Mouse (Mus musculus) MEL (cell line): ENCODE results near the gene Tle4. TPM values are rescaled to one million over a fixed set of nuclear protein-coding genes. Genes with fewer than 3 reads are reported as not detected.

ENCODE experiments used
- DNase-seq: peaks from one replicate; pipeline ENCODE4 v3.0.0; 2011; ENCODE audit warnings: low read depth, low spot score
- H3K27ac ChIP-seq: 2 replicates; pipeline ENCODE4 v1.5.1; 2012; ENCODE audit warnings: low read depth, mild to moderate bottlenecking, control low read depth, low read length, moderate library complexity; ENCODE audit not compliant: control insufficient read depth
- H3K27me3 ChIP-seq, 2 experiments: fragments of 150-350 bp in 1 of 2; sonication (generic) in 1 of 2; 2 replicates each; pipeline ENCODE4 v1.6.1; 2012; ENCODE audit warnings: low read length in 2 of 2, mild to moderate bottlenecking in 2 of 2, improper control_type of control experiment in 1 of 2, moderate library complexity in 1 of 2; ENCODE audit not compliant: insufficient read depth in 2 of 2, control insufficient read depth in 1 of 2
- H3K36me3 ChIP-seq, 2 experiments: 2 replicates each; pipeline ENCODE4 v1.6.1; 2012 to 2014; ENCODE audit warnings: low read length in 2 of 2, improper control_type of control experiment in 1 of 2, inconsistent platforms in 1 of 2, mild to moderate bottlenecking in 1 of 2; ENCODE audit not compliant: insufficient read depth in 2 of 2, control insufficient read depth in 1 of 2
- H3K4me1 ChIP-seq, 2 experiments: fragments of 150-350 bp in 1 of 2; sonication (generic) in 1 of 2; 2 replicates each; pipeline ENCODE4 v1.6.1; 2012; ENCODE audit warnings: low read length in 2 of 2, improper control_type of control experiment in 1 of 2, mild to moderate bottlenecking in 1 of 2; ENCODE audit not compliant: insufficient read depth in 2 of 2, control insufficient read depth in 1 of 2
- H3K4me3 ChIP-seq, 2 experiments: fragments of 150-350 bp in 1 of 2; sonication (generic) in 1 of 2; 2 replicates each; pipeline ENCODE4 v1.5.1; 2012; ENCODE audit warnings: low read depth in 2 of 2, low read length in 2 of 2, mild to moderate bottlenecking in 2 of 2, moderate library complexity in 2 of 2, control low read depth in 1 of 2, improper control_type of control experiment in 1 of 2; ENCODE audit not compliant: control insufficient read depth in 1 of 2, insufficient read depth in 1 of 2
- H3K79me2 ChIP-seq: 2 replicates; pipeline ENCODE4 v1.6.1; 2012; ENCODE audit warnings: mild to moderate bottlenecking, low read length, moderate library complexity; ENCODE audit not compliant: control insufficient read depth, poor library complexity, insufficient read depth
- H3K9ac ChIP-seq: 2 replicates; pipeline ENCODE4 v1.6.1; 2012; ENCODE audit warnings: low read depth, mild to moderate bottlenecking, control low read depth, low read length, moderate library complexity; ENCODE audit not compliant: control insufficient read depth, poor library complexity, severe bottlenecking
- H3K9me3 ChIP-seq: fragments of 150-350 bp; sonication (generic); replicated peaks from 2 replicates; pipeline ENCODE4 v1.6.1; 2012; ENCODE audit warnings: mild to moderate bottlenecking, low read length, improper control_type of control experiment, moderate library complexity; ENCODE audit not compliant: insufficient read depth
- CHD1 ChIP-seq: IDR thresholded peaks from 2 replicates; pipeline ENCODE4 v1.6.1; 2012; ENCODE audit warnings: low read depth, mild to moderate bottlenecking, inconsistent platforms, low read length, improper control_type of control experiment
- CTCF ChIP-seq, 3 experiments: IDR thresholded peaks in 2 of 3; conservative IDR thresholded peaks in 1 of 3; 2 replicates each; pipeline ENCODE4 v1.5.1; 2011 to 2012; ENCODE audit warnings: low read length in 3 of 3, low read depth in 2 of 3, mild to moderate bottlenecking in 2 of 3, improper control_type of control experiment in 1 of 3, inconsistent platforms in 1 of 3, mixed read lengths in 1 of 3, moderate library complexity in 1 of 3; ENCODE audit not compliant: control insufficient read depth in 1 of 3, insufficient read depth in 1 of 3, poor library complexity in 1 of 3, severe bottlenecking in 1 of 3
- E2F4 ChIP-seq: IDR thresholded peaks from 2 replicates; pipeline ENCODE4 v1.6.1; 2011; ENCODE audit warnings: low read depth, low read length, improper control_type of control experiment, borderline replicate concordance
- ELF1 ChIP-seq: IDR thresholded peaks from 2 replicates; pipeline ENCODE4 v1.6.1; 2014; ENCODE audit warnings: low read depth, mild to moderate bottlenecking, inconsistent platforms, low read length, improper control_type of control experiment, moderate library complexity
- EP300 ChIP-seq, 2 experiments: IDR thresholded peaks; 2 replicates each; pipeline ENCODE4 v1.6.1; 2011; ENCODE audit warnings: improper control_type of control experiment in 2 of 2, low read length in 2 of 2, low read depth in 1 of 2, mild to moderate bottlenecking in 1 of 2
- GABPA ChIP-seq: IDR thresholded peaks from 2 replicates; pipeline ENCODE4 v1.6.1; 2012; ENCODE audit warnings: low read depth, mild to moderate bottlenecking, inconsistent platforms, low read length, improper control_type of control experiment, moderate library complexity
- GATA1 ChIP-seq: IDR thresholded peaks from 2 replicates; pipeline ENCODE4 v1.6.1; 2011; ENCODE audit warnings: low read depth, low read length, improper control_type of control experiment
- JUND ChIP-seq: IDR thresholded peaks from 2 replicates; pipeline ENCODE4 v1.6.1; 2011; ENCODE audit warnings: low read depth, mild to moderate bottlenecking, improper control_type of control experiment, low read length
- KAT2A ChIP-seq: conservative IDR thresholded peaks from 2 replicates; pipeline ENCODE4 v1.6.1; 2012; ENCODE audit warnings: low read depth, low read length, improper control_type of control experiment, inconsistent platforms
- MAX ChIP-seq: IDR thresholded peaks from 2 replicates; pipeline ENCODE4 v1.6.1; 2011; ENCODE audit warnings: low read length, improper control_type of control experiment
- MAZ ChIP-seq: IDR thresholded peaks from 2 replicates; pipeline ENCODE4 v1.6.1; 2012; ENCODE audit warnings: low read depth, mild to moderate bottlenecking, inconsistent platforms, low read length, improper control_type of control experiment
- MEF2A ChIP-seq: IDR thresholded peaks from 2 replicates; pipeline ENCODE4 v1.6.1; 2014; ENCODE audit warnings: low read depth, mild to moderate bottlenecking, inconsistent platforms, low read length, improper control_type of control experiment; ENCODE audit not compliant: poor library complexity, insufficient replicate concordance, severe bottlenecking; ENCODE audit errors: extremely low read depth
- MXI1 ChIP-seq: IDR thresholded peaks from 2 replicates; pipeline ENCODE4 v1.6.1; 2011; ENCODE audit warnings: mild to moderate bottlenecking, low read depth, low read length, improper control_type of control experiment
- NELFE ChIP-seq: IDR thresholded peaks from 2 replicates; pipeline ENCODE4 v1.6.1; 2011; ENCODE audit warnings: low read depth, low read length, improper control_type of control experiment
- NRF1 ChIP-seq: IDR thresholded peaks from 2 replicates; pipeline ENCODE4 v1.6.1; 2014; ENCODE audit warnings: low read depth, mild to moderate bottlenecking, inconsistent platforms, low read length, improper control_type of control experiment, moderate library complexity; ENCODE audit not compliant: poor library complexity, insufficient read depth, severe bottlenecking
- POLR2A ChIP-seq, 2 experiments: IDR thresholded peaks; 2 replicates each; pipeline ENCODE4 v1.6.1; 2011 to 2012; ENCODE audit warnings: low read length in 2 of 2, mild to moderate bottlenecking in 2 of 2, control low read depth in 1 of 2, improper control_type of control experiment in 1 of 2, low read depth in 1 of 2, moderate library complexity in 1 of 2; ENCODE audit not compliant: control insufficient read depth in 1 of 2, insufficient read depth in 1 of 2, poor library complexity in 1 of 2
- POLR2AphosphoS5 ChIP-seq: IDR thresholded peaks from 2 replicates; pipeline ENCODE4 v1.6.1; 2012; ENCODE audit warnings: low read depth, borderline replicate concordance, mild to moderate bottlenecking, inconsistent platforms, low read length, moderate library complexity, mixed read lengths
- RAD21 ChIP-seq: IDR thresholded peaks from 2 replicates; pipeline ENCODE4 v1.6.1; 2011; ENCODE audit warnings: mild to moderate bottlenecking, low read depth, low read length, improper control_type of control experiment
- SIN3A ChIP-seq: IDR thresholded peaks from 2 replicates; pipeline ENCODE4 v1.6.1; 2012; ENCODE audit warnings: low read length, improper control_type of control experiment, inconsistent platforms
- TBP ChIP-seq: IDR thresholded peaks from 2 replicates; pipeline ENCODE4 v1.8.0; 2011; ENCODE audit warnings: low read depth, low read length, improper control_type of control experiment
- UBTF ChIP-seq: IDR thresholded peaks from 2 replicates; pipeline ENCODE4 v1.6.1; 2012; ENCODE audit warnings: low read depth, mild to moderate bottlenecking, inconsistent platforms, low read length, improper control_type of control experiment, moderate library complexity, borderline replicate concordance; ENCODE audit not compliant: insufficient read depth
- ZC3H11A ChIP-seq: IDR thresholded peaks from 2 replicates; pipeline ENCODE4 v1.6.1; 2012; ENCODE audit warnings: low read depth, mild to moderate bottlenecking, inconsistent platforms, low read length, improper control_type of control experiment
- ZKSCAN1 ChIP-seq: IDR thresholded peaks from 2 replicates; pipeline ENCODE4 v1.6.1; 2012; ENCODE audit warnings: low read depth, mild to moderate bottlenecking, inconsistent platforms, low read length, improper control_type of control experiment, moderate library complexity
- ZMIZ1 ChIP-seq: IDR thresholded peaks from 2 replicates; pipeline ENCODE4 v1.6.1; 2012; ENCODE audit warnings: low read depth, mild to moderate bottlenecking, inconsistent platforms, low read length, improper control_type of control experiment, moderate library complexity
- ZNF384 ChIP-seq: IDR thresholded peaks from 2 replicates; pipeline ENCODE4 v1.6.1; 2012; ENCODE audit warnings: low read depth, mild to moderate bottlenecking, inconsistent platforms, low read length, improper control_type of control experiment
- polyA plus RNA-seq, 2 experiments: library from polyadenylated mRNA; stranded (reverse) in 1 of 2; unstranded in 1 of 2; fragments of >175 nt in 1 of 2; fragments of >200 nt in 1 of 2; gene quantifications; 2 replicates each; pipeline versions ENCODE4 v1.2.1 to v1.2.4; 2012; ENCODE audit warnings: low replicate concordance in 2 of 2, low read depth in 1 of 2; ENCODE audit not compliant: insufficient read length in 2 of 2, insufficient read depth in 1 of 2, missing spikeins in 1 of 2
- total RNA-seq: library from RNA; depleted of rRNA; stranded (reverse); fragments of 300-350 nt; gene quantifications from 2 replicates; pipeline ENCODE4 v1.2.3, GENCODE M21; 2012

Tle4 gene
- total and polyA plus RNA-seq, 3 experiments = 6.0 to 42.5 (median 14.0) TPM

DNA sequence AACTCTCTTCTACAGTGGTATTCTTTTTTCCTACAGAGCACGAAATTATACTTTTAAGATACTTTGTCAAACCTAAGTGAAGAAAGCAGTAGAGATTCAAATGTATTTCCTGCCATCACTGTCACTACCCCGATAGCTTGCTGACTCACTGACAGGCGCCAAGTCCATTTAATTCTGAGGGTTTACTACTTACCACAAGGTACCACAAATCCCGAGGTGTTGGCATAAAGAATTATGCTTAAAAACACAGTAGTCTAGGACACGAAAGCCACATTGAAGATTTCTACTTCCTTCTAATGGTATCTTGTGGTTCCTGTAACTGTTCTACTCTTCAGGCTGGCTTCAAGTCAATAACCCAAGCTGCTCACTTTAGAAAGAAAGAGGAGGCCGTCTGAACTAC is 94.0 kb downstream of the Tle4 start:
- H3K4me1 ChIP-seq = peaks cover 5 to 6% of the 10 kb centered on the region in 2 experiments; a peak in 3 of 4 replicates
- H3K27me3 ChIP-seq = no peaks in the 10 kb centered on the region
- H3K36me3 ChIP-seq = peaks cover 0 to 10% of the 10 kb centered on the region in 2 experiments; a peak in 3 of 4 replicates
- H3K9ac ChIP-seq = no peak overlapping the region
- H3K9me3 ChIP-seq = no peaks in the 10 kb centered on the region
- H3K4me3 ChIP-seq = no peak overlapping the region
- H3K27ac ChIP-seq = no peak overlapping the region
- TF ChIP-seq GABPA (no peak), ELF1 (no peak), E2F4 (no peak), GATA1 (no peak), POLR2AphosphoS5 (no peak), EP300 (IDR thresholded peaks at IDR 0.05; ENCODE audit: low read depth in 1 of 2, low read length in 2 of 2) (no peak), ZKSCAN1 (no peak), CHD1 (no peak), TBP (no peak), NELFE (no peak), MEF2A (no peak), RAD21 (no peak), ZNF384 (no peak), MAZ (no peak), KAT2A (no peak), UBTF (no peak), CTCF (IDR thresholded peaks at IDR 0.05 in 2 of 3, conservative IDR thresholded peaks at IDR 0.05 in 1 of 3; ENCODE audit: control insufficient read depth in 1 of 3, insufficient read depth in 1 of 3, low read depth in 2 of 3, low read length in 3 of 3, poor library complexity in 1 of 3, severe bottlenecking in 1 of 3) (no peak), POLR2A (IDR thresholded peaks at IDR 0.05; ENCODE audit: control insufficient read depth in 1 of 2, insufficient read depth in 1 of 2, low read depth in 1 of 2, low read length in 2 of 2, poor library complexity in 1 of 2) (no peak), NRF1 (no peak)
- H3K79me2 ChIP-seq = no peaks in the 10 kb centered on the region
- DNase-seq = peak; percentile 17

DNA sequence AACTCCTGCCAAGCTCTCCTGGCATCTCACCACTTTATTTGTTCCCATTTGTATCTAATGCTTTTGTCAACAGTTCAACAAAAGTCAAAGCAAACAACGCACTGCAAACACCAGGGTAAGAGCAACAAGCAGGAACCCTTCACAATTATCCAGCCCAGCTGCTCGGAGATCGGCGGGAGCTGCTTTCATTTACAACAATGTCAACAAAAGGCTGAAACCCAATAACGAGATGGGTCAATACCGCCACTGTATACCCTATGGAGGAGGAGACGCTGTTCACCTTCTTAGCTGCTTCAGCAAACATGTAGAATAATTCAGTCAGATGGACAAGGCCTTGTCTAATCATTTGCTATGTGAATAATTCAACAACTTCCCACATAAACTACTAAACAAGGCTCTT is 95.6 kb downstream of the Tle4 start:
- DNase-seq = no peak
- peaks cover 0 to 10% of the 10 kb centered on the region in 2 experiments; a peak in 3 of 4 replicates for H3K36me3 ChIP-seq
- H3K27ac ChIP-seq = no peak overlapping the region
- peaks cover 5 to 6% of the 10 kb centered on the region in 2 experiments; a peak in 3 of 4 replicates for H3K4me1 ChIP-seq
- H3K79me2 ChIP-seq = no peaks in the 10 kb centered on the region
- H3K9me3 ChIP-seq = no peaks in the 10 kb centered on the region
- H3K4me3 ChIP-seq = no peak overlapping the region
- no peak for TF ChIP-seq ZNF384
- TF ChIP-seq SIN3A = no peak
- TF ChIP-seq ZMIZ1 = no peak
- TF ChIP-seq GABPA = no peak
- TF ChIP-seq ZC3H11A = no peak
- TF ChIP-seq JUND = no peak
- TF ChIP-seq MXI1 = no peak
- TF ChIP-seq MAX = no peak
- TF ChIP-seq RAD21 = no peak
- H3K9ac ChIP-seq = no peak overlapping the region
- no peaks in the 10 kb centered on the region for H3K27me3 ChIP-seq
